Mouse (Mus musculus) erythroblast, embryonic 14.5 days (primary cell): ENCODE measurements at regions not wholly inside any gene's neighbourhood (a gene's known extent, or its start where the extent isn't known, plus 50 kb on each side); places are given as distances from the start of the nearest gene placed in this dataset.
"Not testable (repeated sequence)": the region's sequence is repeated elsewhere in the genome, so short reads cannot be mapped to it uniquely, and the experiment has no call there.

Experiments
- GATA1 ChIP-seq: IDR thresholded peaks from 2 replicates; pipeline ENCODE4 v1.6.1; 2012; ENCODE audit warnings: low read length, inconsistent platforms, mixed read lengths
- TAL1 ChIP-seq: IDR thresholded peaks from 3 replicates; pipeline ENCODE4 v1.6.1; 2012; ENCODE audit warnings: low read length, inconsistent platforms, mixed read lengths

GRCm38 (mm10) chr14:52810275-52811127, 315.0 kb upstream of the Olfr1507 start:
- TF ChIP-seq GATA1, TAL1: not testable (repeated sequence)
